Mouse (Mus musculus) right cerebral cortex, postnatal 14 days (tissue): Measurements from ENCODE around the gene Gm10073.
"Not testable (repeated sequence)": the region's sequence is repeated elsewhere in the genome, so short reads cannot be mapped to it uniquely, and the experiment has no call there.

Experiments
- DNase-seq: peaks from one replicate; pipeline ENCODE4 v3.0.0; 2022

Gene Gm10073

DNA sequence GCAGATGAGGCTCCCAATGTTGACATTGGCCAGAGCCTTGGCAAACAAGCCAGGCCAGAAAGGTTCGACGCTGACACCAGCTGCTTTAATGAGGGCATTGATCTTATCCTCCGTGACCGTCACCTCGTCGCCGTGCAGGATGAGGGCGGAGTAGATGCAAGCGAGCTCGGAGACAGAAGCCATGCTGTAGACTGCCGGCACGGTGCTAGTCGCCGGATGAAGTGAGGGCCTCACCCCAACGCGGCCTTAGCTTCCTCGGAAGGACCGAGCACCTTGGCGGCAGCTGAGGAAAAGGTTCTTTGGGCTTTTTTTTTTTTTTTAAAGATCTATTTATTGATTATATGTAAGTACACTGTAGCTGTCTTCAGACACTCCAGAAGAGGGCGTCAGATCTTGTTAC, at the start of gene Gm10073:
Gene Gm10073 (minus strand): TSS at position 294 of the 400 bp plus-strand sequence.
- not testable (repeated sequence) for DNase-seq

DNA sequence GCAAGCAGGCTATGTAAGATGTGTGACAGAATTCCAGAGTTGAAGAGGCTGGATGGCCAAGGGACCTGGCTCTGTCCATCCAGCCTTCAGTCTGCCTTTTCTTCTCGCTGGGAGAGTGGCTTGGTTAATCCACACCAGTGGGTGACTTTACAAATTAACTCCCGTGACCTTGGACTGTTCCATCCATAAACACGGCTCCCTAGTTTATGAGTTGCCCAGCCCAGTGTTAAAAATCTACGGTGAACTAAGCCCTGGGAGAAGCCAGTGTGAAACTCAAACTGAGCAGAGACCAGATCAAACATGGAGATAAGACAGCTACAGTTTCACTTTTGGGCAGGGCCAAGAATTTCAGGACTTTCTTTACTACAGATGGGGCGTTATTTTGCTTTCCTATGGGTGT, 49.8 kb upstream of the Gm10073 start:
- DNase-seq = no peak

DNA sequence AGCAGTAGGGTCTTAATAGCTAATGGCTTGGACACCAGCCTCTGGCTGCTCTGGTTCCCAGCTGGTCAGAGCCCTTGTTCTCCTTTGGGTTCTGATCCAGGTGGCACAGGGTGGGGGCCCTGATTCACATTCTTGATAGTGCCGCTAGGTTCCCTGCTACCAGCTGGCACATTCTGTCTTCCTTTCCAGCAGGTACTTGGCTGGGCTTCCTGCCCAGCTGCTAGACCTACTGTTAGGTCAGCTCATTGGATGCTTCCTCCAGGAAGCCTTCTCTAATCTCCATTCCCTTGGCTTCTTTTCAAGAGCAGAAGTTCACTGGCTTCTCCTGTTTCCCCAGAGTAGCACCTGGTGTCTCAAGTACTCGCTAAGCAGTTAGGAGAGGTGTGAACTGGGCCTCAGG, 47.2 kb upstream of the Gm10073 start:
- DNase-seq = no peak

DNA sequence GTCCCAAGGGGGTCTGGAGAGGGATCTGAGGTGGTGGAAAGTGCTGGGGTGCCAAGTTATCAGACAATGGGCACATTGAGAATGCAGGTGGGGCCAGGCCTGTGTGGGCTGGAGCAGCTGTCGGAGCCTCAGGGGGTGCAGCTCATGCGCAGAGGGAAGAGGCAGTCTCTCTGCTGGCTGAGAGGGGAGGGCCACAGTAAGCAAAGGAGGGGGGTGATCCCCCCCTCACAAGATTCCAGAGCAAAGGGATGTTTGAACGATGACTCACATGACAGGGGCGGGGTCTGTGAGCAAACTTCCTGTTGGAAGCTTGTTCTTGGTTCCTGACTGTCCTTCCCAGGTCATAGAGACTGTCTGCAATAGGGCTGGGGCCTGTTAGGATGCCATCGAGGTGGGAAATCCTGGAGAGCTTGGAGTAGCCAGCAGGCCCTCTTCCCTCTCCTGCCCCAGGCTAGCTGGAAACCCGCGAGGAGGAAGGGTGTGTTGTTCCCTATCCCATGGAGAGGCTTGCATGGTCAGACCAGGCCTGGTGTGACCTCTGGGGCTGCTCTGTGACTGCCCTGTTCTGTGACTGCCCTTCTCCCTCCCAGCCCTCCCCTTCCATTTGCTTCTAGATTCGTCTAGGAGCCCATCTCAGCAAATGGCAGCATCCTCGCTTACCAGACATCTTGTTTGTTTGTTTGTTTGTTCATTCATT, 46.4 kb upstream of the Gm10073 start:
- no peak for DNase-seq

DNA sequence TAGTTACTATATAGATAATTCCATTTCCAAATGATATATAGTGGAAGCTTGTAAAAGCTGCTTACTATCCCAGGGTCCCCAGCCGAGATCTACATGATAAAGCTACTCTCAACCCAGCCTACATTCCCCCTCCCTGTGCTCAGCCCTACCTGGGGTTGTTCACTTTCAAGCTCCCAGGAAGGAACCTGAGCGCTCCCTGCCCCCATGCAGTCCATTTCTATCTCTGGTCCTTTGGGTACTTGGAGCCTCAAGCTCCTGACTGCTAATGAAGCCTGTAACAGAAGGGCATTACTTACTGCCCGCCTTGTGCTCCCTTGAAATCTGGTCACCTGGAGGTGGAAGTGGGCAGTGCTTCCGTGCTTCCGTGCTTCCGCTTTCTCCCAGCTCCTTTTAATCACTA, 45.1 kb upstream of the Gm10073 start:
- DNase-seq = no peak

DNA sequence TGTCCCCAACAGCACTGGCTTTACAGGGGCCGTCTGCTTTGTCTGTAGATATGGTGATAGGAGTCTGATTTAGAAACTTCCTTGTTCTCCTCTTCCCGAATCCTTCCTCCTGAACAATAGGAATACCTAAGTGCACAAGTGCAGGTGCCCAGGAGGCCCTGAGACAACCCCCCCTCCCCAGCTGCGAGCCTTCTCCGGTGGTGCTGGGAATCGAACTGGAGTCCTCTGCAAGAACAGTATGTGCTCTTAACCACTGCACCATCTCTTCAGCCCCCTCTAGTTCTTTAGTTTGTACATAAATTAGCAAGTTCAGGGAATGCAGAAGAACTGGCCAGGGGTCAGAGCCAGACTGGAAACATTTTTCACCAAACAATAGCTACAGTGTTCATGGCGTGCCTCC, 44.6 kb upstream of the Gm10073 start:
- DNase-seq = no peak

DNA sequence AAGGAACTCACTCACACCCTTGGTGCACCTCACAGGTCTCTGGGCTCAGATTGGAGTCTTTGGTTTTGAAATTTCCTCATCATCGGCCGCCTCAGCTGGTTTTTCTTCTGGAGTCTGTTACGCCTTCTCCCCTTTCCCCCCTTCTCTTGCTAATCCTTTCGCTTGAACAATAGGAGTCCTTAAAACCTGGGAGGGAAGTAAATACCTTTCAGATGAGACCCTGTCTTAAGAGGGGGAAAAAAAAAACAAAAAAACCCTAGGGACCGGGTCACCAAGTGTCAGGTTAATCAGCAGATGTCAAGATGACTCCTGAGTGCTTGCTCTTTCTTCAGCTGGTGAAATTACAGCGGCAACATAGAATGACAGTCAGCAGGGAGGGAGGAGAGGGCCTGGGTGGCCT, 43.9 kb upstream of the Gm10073 start:
- no peak for DNase-seq

DNA sequence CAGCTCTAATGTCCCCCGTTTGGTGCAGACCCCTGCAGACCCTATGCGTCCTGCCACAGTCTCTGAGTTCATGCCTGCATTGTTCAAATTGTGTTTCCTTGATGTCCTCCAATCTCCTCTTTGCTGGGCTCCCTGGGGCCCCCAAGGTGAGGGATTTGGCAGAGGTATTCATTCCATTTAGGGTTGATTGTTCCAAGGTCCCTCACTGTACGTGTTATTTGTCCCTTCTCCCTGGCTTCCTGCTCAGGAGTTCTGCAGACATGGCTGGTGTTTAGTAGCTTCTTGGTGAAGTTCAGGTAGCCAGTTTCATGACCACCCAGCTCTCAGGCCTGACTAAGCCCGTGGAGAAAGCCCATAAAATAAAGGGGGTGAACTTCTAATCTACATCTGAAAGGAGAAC, 43.4 kb upstream of the Gm10073 start:
- DNase-seq = no peak

DNA sequence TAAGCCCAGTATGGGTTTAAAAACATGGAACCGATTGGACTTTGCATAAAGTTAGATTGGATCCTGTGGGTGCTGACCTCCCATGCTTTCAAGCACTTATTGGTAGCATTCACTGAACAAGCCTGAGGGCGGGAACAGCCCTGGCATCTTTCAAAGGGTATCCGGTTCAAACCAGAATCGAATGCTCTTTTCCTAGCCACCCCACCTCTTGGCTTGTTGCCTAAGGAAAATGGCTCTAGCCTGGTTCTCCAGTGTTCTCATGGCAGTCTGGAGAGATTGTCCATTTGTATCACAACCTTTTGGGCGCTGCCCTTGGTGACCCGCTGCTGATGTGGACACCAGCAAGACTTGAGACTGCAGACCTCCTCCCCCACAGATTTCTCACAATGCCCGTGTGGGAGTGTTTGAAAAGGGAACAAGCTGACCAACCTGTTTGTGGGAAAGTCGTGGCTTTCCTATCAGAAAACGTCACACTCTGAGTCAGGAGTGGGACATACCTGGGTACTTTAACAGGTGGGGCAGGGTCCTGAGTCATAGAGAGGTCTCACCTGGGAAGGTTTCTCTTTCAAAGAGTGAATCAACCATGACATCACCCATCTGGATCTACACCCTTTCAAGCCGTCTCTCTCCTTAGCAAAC, 42.5 kb upstream of the Gm10073 start:
- no peak for DNase-seq

DNA sequence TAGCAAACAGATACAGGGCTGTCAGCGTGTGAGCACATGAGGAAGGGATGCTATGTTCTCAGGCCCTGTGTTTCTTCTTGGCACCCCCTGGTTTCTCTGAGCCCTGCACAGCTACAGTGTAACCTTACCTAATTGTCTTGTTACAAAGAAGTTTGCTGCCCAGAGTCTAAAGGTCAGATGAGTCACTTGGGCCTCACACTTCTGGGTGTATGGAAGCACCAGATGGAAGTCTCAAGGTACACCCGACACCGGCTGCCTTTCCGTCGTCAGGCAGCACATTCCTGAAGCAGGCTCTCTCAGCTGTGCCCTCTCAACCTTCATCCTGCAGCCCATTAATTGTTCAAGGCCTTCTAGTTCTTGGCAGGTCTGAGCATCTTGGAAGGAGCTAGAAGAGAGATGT, 41.4 kb upstream of the Gm10073 start:
- DNase-seq = no peak

DNA sequence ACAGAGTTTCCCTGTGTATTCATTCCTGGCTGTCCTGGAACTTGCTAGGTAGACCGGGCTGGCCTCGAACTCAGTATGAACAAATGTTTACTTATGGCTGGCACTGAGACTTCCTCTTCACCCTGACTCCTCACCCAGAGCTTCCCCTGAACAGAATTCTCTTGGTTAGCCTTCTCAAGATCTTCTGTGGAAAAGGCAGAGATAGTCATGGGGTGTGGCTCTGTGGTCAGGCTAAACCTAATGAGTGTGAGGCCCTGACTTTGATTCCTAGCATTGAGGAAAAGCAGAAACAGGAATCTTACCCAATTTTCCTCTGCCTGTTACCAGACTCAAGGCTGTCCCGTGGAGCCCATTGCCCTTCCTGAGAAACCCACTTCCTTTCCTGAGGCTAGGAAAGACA, 38.8 kb upstream of the Gm10073 start:
- DNase-seq = no peak

DNA sequence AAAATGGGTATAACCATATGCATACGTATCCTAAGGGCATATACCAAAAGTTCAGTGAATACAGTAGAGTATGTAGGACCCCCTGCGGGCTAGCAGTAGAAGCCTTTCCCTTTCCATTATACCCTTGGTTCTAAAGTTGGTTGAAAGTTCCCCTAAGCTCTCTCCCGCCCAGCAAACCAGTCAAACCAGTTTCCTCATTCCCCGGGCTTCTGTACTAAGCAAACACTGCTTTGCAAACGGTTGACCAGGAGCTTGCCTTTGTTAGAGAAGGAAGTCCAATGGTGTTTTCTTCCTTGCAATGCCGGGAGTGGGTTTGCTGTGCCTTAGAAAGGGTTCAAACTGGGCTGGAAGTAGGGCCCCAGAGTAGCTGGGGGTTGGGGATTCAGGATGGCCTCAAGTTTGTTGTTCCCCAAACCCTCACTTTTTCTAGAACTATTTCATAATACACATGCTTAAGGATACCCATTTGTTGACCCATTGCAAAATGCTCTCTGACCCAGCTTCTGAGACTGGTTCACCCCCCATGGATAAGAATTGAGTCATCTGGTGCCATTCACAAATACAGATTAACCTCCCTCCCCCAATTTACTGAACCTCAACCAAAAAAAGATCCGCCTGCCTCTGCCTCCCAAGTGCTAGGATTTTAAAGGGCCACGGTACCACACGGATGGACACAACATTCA, 37.8 kb upstream of the Gm10073 start:
- no peak for DNase-seq

DNA sequence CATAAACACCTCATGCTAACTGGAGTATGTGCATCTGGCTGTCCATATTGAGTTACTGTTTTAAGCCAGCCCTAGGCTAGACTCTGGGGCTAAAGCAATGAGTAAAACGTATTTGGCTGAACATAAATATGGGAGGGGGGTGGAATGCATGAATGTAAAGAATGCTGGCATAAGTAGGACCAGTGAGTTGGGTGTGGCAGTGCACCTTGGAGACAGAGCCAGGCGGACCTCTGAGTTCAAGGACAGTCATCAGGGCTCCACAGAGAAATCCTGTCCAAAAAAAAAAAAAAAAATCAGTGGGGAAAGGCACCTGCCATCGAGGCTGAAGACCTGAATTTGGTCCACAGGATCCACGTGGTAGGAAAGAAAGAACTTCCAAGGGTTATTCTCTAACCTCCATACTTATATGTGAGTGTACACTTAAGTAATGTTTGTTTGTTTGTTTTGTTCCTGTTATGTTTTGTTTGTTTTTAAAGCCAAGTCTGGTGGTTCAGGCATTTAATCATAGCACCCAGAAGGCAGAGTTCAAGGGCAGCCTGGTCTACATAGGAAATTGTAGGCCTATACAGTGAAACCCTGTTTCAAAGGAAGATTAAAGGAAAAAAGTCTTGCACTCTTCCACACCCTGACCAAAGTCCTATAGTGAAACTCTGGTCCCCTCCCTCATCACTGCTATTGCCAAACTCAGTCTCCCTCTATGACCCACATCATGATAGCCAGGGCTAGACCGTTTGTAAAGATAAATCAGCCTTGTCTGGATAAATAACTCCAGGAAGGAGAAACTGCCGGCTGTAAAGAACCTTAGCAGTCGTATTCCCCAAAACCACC, 36.0 kb upstream of the Gm10073 start:
- DNase-seq = no peak

DNA sequence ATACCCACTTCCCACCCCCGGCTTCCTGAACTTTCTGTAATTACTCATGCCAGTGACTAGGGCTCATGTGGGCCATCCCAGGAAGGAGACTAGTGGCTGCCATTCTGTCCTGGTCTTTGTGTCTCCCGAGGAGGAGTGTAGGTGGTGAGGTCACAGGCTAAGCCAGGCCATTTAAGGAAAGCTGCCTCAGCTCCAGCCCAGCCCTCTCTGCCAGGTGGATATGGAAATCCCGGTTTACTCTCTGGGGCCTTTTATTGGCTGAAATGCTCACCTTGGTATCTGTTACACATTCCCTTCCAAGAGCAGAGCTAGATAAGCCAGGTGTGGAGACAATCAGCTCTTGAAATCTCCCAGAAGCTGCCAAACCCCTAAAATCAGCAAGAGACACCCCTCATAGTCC, 35.2 kb upstream of the Gm10073 start:
- no peak for DNase-seq

DNA sequence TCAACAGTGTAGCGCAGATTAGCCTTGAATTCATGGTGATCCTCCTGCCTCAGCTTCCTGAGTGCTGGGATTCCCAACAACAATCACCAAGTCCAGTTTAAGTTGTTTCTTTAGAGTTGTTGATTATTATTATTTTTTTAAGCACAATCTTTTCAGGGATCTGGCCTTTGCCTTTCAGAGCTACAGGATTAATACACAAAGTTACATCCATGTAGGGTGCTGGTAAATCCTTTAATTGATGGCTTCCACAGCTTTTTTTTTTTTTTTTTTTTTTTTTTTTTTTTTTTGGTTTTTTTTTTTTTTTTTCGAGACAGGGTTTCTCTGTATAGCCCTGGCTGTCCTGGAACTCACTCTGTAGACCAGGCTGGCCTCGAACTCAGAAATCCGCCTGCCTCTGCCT, 34.5 kb upstream of the Gm10073 start:
- DNase-seq = not testable (repeated sequence)

DNA sequence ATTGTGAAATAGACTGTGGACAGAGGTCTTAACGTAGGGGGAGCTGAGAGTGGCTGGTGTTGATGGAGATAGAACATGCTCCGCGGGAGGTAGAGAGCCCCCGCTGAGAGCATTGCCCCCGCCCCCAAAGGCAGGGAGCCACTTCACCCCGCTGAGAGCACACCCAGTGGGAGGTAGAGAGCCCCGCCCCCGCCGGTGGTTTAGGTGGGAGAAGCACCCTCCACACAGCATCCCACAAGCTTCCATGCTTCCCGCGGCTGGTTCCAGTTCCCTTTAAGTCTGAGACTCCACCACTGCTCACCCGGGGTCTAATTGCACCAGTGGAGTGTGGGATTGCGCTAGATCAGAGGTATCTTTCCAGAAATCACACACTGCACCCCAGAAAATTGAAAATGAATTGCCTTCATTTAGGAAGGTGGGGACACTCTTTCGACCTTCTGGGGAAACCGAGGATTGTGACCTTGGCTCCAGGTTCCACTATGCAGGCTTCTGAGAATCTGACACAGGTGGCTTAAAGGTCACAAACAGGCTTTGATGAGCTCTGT, 33.4 kb upstream of the Gm10073 start:
- no peak for DNase-seq

DNA sequence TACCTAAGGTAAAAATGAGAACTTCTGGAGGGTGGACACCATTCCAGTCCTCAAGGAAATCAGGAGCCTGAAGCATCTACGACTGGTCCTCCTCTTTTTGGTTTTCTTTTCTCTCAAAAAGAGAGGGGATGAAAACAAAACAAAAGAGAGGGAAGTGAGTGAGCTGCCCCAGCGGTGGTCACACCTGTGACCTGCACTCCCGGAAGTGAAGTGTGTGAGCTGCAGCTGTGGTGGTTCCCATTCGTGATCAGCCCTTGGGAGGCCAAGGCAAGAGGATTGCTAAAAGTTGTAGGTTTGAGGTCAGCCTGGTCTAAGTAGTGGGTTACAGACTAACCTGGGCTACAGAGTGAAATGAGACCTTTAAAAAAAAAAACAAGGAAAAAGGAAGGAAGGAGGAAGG, 32.9 kb upstream of the Gm10073 start:
- no peak for DNase-seq

DNA sequence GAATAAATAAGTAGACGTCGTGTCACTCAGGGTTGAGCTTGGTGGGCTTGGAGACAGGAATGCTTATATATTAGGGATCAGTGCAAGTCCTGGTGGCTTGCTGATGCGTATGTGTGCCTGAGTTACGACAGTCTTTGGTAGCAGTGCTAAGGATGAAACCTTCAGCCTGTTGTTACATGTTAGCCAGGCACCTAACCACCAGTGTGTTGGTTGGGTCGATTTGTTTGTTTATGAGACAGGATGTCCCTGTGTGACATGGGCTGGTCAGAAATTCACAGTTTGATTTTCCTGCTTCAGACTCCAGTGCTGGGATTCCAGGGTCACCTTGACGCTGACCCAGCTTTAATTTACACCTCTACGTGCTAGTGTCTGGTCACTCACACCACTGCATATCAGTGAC, 32.4 kb upstream of the Gm10073 start:
- no peak for DNase-seq

DNA sequence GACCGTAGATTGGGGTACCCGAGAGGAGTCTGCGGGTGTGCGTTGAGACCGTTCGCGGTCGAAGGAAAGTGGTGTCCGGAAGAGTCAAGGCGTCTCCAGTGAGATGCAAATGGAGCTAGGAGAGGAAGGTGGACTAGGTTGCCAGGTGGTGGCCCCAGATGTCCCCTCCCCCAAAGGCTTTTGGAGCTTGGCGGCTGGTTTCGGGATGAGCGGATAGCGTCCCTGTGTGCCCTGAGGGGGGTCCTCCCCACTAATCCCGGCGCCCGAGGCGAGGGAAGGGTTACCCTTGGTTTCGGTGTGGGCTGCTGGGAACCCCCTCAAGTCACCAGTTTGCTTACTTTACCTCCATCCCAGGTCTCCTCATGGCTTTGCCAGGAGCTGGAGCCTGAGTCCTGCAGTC, 30.7 kb upstream of the Gm10073 start:
- DNase-seq = no peak

DNA sequence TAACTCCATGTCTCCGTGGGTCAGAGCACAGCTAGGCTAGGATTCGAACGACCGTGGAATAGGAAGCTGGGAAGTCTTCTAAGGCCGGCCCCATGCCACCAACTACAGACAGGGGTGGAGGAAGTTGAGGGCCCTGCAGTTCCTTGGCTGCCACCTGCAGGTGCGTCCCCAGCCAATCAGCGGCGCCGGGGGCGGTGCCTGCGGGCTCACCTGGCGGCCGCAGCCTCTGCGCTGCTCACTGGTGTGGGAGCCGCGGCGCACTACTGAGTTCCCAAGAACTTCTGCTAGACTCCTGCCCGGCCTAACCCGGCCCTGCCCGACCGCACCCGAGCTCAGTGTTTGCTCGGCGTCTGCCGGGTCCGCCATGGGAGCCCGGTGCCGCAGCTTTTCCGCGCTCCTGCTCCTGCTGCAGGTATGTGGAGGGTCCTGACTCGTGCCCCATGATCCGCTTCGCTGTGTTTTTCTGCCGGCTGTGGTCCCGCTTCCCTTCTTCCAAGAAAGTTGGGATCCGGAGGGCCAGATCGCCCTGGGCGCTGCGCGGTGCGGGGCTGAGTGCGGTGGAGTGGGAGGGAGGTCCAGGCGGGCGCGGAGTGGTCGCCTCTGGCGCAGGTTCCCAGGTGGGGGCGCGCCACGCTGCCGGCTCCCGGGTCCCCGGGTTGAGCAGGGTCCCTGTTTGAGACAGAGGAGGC, 30.0 kb upstream of the Gm10073 start, which contains the start of gene Cdh1:
Gene Cdh1 (plus strand): TSS at position 221 of the 689 bp plus-strand sequence.
- peak; percentile 10 for DNase-seq

DNA sequence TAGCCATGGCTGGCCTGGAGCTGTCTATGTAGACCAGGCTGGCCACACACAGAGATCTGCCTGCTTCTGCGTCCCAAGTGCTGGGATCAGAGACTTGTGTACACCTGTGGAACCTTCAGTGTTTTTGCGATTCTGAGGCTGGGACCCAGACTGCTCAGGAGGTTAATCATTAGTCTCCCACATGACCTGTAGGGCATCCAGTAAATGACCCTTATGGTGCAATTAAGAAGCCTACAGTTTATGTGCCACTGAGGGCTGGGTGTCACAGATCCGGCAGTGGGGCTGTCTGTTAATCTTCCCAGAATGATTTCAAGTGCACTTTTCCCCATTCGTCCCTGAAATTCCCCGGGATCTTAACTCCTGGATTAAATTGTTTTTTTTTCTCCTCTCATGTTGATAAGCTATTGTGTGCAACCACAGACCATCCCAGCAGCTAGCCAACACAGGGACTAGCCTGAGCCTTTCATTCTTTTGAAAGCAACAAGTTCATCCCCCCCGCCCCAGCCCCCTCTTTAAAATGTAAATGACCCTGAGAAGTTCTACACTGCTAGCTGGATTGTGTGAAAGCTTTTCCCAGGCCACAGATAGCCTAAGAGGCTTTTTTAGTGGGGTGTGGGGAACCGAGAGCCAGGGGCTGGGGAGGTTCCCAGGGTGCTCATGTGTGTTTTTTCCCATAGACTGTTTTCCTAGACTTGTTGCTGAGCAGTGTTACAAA, 26.2 kb upstream of the Gm10073 start:
- no peak for DNase-seq

DNA sequence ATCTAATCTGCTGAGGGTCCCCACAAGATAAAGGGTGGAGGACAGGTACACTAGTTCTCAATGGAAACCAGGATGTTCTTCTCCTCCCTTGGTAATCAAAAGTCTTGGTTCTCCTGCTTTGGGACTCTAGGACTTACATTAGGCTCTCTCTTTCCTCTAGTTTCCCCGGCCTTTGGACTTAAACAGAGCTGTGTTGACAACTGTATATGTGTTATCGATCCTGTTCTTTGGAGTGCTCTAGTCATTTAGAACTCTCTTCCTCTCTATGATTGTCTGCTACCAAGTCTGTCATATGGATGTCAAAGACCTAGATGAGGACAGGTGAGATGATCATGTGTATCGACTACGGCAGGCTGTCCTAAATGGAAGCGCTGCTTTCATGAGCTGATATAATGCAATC, 23.8 kb upstream of the Gm10073 start:
- no peak for DNase-seq
